Mouse (Mus musculus) limb, embryonic 15.5 days (tissue): ENCODE data around the gene Fam192a. TPM values are rescaled to one million over a fixed set of nuclear protein-coding genes. Genes with fewer than 3 reads are reported as not detected.

ENCODE experiments used
- ATAC-seq: fragments of 200-750 bp; cut with Nextera tagmentation; 2 replicates; pipeline ENCODE4 v1.8.0; 2017; ENCODE audit warnings: low read depth, moderate TSS enrichment; ENCODE audit not compliant: insufficient number of reproducible peaks, low FRiP score, low TSS enrichment
- H3K27ac ChIP-seq: fragments of 300-500 bp; sonication (generic); 2 replicates; pipeline ENCODE4 v1.5.1; 2015; ENCODE audit warnings: moderate library complexity, mild to moderate bottlenecking, inconsistent platforms
- H3K27me3 ChIP-seq: fragments of 300-500 bp; sonication (generic); 2 replicates; pipeline ENCODE4 v1.6.1; 2015; ENCODE audit warnings: inconsistent platforms
- H3K36me3 ChIP-seq: fragments of 300-500 bp; sonication (generic); 2 replicates; pipeline ENCODE4 v1.6.1; 2015; ENCODE audit warnings: inconsistent platforms
- H3K4me1 ChIP-seq: fragments of 300-500 bp; sonication (generic); 2 replicates; pipeline ENCODE4 v1.6.1; 2015; ENCODE audit warnings: inconsistent platforms
- H3K4me2 ChIP-seq: fragments of 300-500 bp; sonication (generic); 2 replicates; pipeline ENCODE4 v1.6.1; 2015; ENCODE audit warnings: mild to moderate bottlenecking, inconsistent platforms
- H3K4me3 ChIP-seq: fragments of 300-500 bp; sonication (generic); 2 replicates; pipeline ENCODE4 v1.5.1; 2015; ENCODE audit warnings: mild to moderate bottlenecking, inconsistent platforms
- H3K9ac ChIP-seq: fragments of 300-500 bp; sonication (generic); 2 replicates; pipeline ENCODE4 v1.6.1; 2015; ENCODE audit warnings: inconsistent platforms
- H3K9me3 ChIP-seq: fragments of 300-500 bp; sonication (generic); 2 replicates; pipeline ENCODE4 v1.6.1; 2016; ENCODE audit warnings: inconsistent platforms
- WGBS: fragments of 180-500 bp; shearing (Covaris S2); methylation state at CpG from one replicate; pipeline ENCODE4 v1.1.7; 2015; 5-methylcytosine and 5-hydroxymethylcytosine counted together
- polyA plus RNA-seq: library from polyadenylated mRNA; unstranded; fragments of >200 nt; fragmentation: Nextera tagmentation; extraction: Ambion mirVana; gene quantifications from 2 replicates; pipeline ENCODE4 v1.2.1, GENCODE M21; 2015

The Fam192a gene
- polyA plus RNA-seq, 1 experiment from 2014 or later, result 64.4 TPM

DNA sequence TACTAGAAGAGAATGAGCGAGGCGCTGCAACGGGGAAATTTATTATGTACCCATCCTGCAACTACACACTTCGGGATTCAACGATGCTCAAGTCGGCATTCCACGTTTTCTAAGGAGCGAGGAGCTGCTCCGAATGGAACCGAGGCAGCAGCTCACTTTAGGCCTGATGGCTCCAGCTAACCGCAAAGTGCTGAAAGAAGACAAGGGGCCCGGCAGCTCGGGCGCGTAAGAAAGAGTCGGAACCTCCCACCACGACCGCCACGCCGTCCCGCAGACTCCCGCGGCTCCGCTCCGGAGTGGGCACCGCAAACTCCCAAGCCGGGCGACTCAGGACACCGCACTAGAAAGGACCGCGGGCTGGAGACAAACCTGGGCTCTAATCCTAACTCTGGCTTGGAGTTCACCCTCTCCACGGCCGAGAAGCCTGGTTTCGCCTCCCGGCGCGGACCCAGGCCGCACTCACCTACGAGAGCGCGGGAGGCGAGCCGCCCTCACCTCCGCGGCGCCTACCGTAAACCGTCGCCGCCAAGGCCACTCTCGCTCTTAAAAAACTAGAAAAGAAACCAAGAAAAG is 677 bp downstream of the Fam192a start:
- peak overlapping the region; percentile 81 for H3K4me2 ChIP-seq
- no peaks in the 10 kb centered on the region for H3K9me3 ChIP-seq
- H3K9ac ChIP-seq, result peak overlapping the region; percentile 88
- H3K4me1 ChIP-seq, result peaks cover 21% of the 10 kb centered on the region
- peak overlapping the region; percentile 85 for H3K4me3 ChIP-seq
- H3K27ac ChIP-seq, result peak overlapping the region; percentile 94
- under 1% methylated on average over 51 of the region's 51 CpGs for WGBS
- no peaks in the 10 kb centered on the region for H3K27me3 ChIP-seq
- no peaks in the 10 kb centered on the region; the same call in 1 of the 2 replicates for H3K36me3 ChIP-seq
- peak; percentile 14; the same call in 1 of the 2 replicates for ATAC-seq

DNA sequence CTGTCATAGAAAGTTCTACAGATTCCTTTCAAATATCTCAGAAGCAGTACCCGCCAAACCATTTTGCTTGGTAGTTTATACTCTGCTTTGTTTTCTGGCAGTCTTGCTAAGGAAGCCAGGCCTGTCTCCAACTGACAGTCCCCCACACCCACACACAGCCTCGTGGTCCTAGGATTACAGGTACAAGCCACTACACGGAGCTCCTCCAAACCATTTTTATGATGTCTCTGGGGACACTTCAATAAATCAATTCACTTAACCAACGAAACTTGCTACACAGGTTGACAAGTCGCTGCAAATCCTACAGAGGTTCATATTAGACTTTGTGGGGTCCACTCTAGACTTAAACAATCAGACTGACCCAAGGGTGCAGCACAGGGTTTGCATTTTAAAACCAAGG is 1.3 kb downstream of the Fam192a start:
- Histone ChIP-seq H3K4me3 (peak overlapping the region; percentile 85), H3K36me3 (no peaks in the 10 kb centered on the region; the same call in 1 of the 2 replicates), H3K4me2 (peak overlapping the region; percentile 81), H3K27ac (peak overlapping the region; percentile 94; the same call in 1 of the 2 replicates), H3K9ac (peak overlapping the region; percentile 88), H3K4me1 (peaks cover 21% of the 10 kb centered on the region), H3K27me3 (no peaks in the 10 kb centered on the region), H3K9me3 (no peaks in the 10 kb centered on the region)
- no peak for ATAC-seq
- WGBS, result 10% methylated on average over 5 of the region's 5 CpGs

DNA sequence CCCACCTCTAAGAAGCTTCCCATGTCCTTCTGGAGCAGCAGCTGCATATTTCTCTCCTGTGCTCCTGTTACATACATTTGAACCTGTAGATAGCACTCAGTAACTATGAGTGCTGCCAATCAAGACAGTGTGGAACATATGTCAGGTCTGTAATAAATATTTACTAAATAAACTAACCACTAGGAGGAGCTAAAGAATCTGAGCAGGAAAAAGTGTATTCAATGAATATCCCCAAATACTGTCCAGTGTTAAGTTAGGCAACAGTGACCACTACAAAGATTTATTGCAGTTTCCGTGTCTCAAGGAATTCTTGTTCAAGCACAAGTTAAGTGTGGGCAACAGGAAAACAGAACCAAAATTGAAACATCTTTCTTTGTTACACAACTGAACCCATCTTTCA is 7.6 kb downstream of the Fam192a start:
- H3K36me3 ChIP-seq, result peaks cover 6% of the 10 kb centered on the region; the same call in 1 of the 2 replicates
- H3K27me3 ChIP-seq, result no peaks in the 10 kb centered on the region
- WGBS, result 63% methylated on average over 1 of the region's 1 CpGs
- 0 out of 2 replicates have a peak, but pooled peaks cover 3% of the 10 kb centered on the region for H3K4me1 ChIP-seq
- H3K9me3 ChIP-seq, result no peaks in the 10 kb centered on the region
- no peak overlapping the region for H3K27ac ChIP-seq
- H3K9ac ChIP-seq, result no peak overlapping the region
- H3K4me3 ChIP-seq, result no peak overlapping the region
- no peak for ATAC-seq
- H3K4me2 ChIP-seq, result no peak overlapping the region

DNA sequence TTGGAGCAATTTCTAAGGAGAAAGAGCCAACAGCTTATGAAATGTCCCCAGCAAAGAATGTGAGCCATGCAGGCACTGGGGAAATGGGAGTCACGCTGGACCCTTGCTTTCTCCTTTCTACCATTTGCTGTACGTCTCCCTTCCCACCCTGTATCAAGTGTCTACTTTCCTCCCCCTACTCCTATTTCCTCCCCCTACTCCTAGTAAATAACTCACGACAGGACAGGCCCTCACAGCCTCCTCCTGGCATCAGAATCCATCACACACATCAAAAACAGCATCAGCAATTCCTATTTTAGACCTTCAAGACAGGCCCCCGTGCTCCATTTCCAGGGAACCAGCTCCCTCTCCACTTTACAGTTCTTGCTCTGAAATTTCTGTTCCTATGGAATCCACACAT is 10.1 kb downstream of the Fam192a start:
- 75% methylated on average over 4 of the region's 4 CpGs for WGBS
- H3K36me3 ChIP-seq, result peaks cover 31% of the 10 kb centered on the region
- H3K27me3 ChIP-seq, result no peaks in the 10 kb centered on the region
- no peak overlapping the region for H3K27ac ChIP-seq
- H3K4me1 ChIP-seq, result no peaks in the 10 kb centered on the region
- no peak for ATAC-seq
- H3K9me3 ChIP-seq, result no peaks in the 10 kb centered on the region
- H3K9ac ChIP-seq, result no peak overlapping the region
- H3K4me3 ChIP-seq, result no peak overlapping the region
- no peak overlapping the region for H3K4me2 ChIP-seq

DNA sequence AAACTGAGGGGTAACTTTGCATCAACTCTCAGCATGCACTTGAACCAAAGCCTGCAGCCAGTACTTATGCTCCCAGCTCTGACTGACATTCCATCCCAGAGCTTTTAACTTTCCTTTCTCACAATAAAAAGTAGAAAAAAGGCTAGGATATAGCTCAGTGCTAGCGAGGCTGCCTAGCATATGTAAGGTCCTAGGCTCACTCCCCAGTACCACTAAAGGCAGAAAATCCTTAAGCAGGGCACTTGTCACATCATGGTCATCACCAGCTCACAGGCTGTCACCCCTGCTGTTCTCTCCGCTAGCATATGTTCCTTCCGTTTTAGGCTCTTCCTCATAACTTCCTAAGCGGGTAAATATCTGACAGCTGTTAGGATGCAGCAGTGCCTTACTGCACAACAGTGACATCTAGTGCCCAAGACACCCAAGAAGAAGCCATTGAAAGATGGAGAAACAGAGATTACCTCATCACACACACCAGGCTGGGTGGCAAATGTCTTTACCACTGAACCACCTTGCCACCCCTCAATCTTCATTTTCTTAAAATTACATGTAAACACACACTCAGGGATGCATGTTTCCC is 17.5 kb downstream of the Fam192a start:
- no peaks in the 10 kb centered on the region for H3K4me1 ChIP-seq
- no peaks in the 10 kb centered on the region for H3K27me3 ChIP-seq
- H3K9me3 ChIP-seq, result no peaks in the 10 kb centered on the region
- ATAC-seq, result no peak
- H3K9ac ChIP-seq, result no peak overlapping the region
- H3K4me2 ChIP-seq, result no peak overlapping the region
- no peak overlapping the region for H3K4me3 ChIP-seq
- H3K36me3 ChIP-seq, result peaks cover 92% of the 10 kb centered on the region
- H3K27ac ChIP-seq, result no peak overlapping the region
- 44% methylated on average over 4 of the region's 4 CpGs for WGBS

DNA sequence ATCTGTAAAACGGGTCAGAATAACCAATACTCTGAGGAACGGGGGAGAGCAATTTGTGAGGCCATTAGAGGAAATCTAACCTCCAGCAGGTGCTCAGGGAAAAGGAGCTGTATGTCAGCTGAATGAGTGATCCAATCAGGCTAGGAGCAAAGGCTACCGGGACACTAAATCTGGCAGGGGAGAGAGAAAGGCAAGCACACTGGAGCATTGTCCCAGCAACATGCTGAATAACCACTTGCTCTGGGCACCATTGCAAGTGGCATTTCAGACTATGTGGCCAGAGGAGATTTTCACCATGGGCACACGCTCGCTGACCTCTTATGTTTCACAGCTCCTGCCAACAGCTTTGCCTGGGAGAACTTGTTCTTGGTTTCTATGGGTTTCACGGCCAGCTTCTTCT is 19.2 kb downstream of the Fam192a start:
- no peak for ATAC-seq
- Histone ChIP-seq H3K27ac (no peak overlapping the region), H3K4me2 (no peak overlapping the region), H3K4me3 (no peak overlapping the region), H3K4me1 (no peaks in the 10 kb centered on the region), H3K36me3 (peaks cover 92% of the 10 kb centered on the region), H3K9ac (no peak overlapping the region), H3K9me3 (no peaks in the 10 kb centered on the region), H3K27me3 (no peaks in the 10 kb centered on the region)
- WGBS, result 86% methylated on average over 6 of the region's 6 CpGs

DNA sequence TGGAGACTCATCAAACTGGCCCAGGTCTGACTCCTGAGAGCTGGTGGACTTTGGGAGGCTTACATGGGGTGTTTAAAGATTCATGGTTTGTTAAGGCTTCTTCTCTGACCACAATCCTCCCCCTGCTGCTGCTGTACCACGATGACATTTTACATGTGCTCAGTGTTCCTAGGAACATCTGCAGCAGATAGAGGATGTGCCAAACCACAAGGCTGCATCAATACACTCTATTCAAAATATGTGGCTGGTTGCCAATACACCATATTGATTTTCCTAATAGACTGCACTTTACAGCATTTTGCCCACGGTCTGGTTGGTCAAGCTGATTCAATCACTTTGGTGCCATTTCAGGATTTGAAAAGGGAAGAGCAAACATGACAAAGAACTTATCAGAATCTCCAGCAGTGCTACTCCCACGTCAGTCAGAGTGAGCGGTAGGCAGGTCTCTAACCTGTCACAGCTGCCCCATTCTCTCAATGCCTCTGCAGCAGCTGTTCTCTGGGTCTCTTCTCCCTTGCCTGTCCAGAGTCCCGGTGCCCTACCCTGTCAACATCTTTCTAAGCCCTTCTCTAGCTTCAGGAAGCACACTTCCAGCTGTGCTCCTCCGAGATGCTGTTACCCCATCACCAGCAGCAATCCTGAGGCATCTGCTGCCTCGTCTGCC is 19.8 kb downstream of the Fam192a start:
- Histone ChIP-seq H3K4me3 (no peak overlapping the region), H3K4me2 (no peak overlapping the region), H3K4me1 (no peaks in the 10 kb centered on the region), H3K27ac (no peak overlapping the region), H3K9ac (no peak overlapping the region), H3K36me3 (peaks cover 92% of the 10 kb centered on the region), H3K9me3 (no peaks in the 10 kb centered on the region), H3K27me3 (no peaks in the 10 kb centered on the region)
- no peak for ATAC-seq
- WGBS, result 81% methylated on average over 7 of the region's 7 CpGs

DNA sequence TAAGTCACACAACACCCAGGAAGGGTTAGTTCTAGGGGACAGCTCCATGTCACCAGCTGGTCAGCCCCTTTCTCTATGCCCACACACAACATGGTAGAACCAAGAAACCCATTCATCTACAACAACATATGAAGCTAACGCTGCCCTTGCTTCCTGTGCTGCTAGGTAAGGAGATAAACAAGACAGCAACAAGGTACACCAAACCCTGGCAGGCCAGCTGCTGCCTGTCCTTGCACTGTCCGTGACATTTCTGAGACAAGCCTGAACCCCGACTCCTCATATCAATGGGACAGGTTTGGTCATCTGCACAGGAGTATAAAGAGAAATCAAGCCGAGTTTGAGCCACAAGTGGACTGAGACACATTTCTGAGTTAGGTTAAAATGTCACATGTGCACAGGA is 26.6 kb downstream of the Fam192a start:
- no peak overlapping the region for H3K4me2 ChIP-seq
- no peaks in the 10 kb centered on the region for H3K4me1 ChIP-seq
- H3K9me3 ChIP-seq, result no peaks in the 10 kb centered on the region
- no peak overlapping the region for H3K27ac ChIP-seq
- peaks cover 75% of the 10 kb centered on the region for H3K36me3 ChIP-seq
- H3K27me3 ChIP-seq, result no peaks in the 10 kb centered on the region
- no peak overlapping the region for H3K4me3 ChIP-seq
- WGBS, result 92% methylated on average over 4 of the region's 4 CpGs
- no peak for ATAC-seq
- H3K9ac ChIP-seq, result no peak overlapping the region

DNA sequence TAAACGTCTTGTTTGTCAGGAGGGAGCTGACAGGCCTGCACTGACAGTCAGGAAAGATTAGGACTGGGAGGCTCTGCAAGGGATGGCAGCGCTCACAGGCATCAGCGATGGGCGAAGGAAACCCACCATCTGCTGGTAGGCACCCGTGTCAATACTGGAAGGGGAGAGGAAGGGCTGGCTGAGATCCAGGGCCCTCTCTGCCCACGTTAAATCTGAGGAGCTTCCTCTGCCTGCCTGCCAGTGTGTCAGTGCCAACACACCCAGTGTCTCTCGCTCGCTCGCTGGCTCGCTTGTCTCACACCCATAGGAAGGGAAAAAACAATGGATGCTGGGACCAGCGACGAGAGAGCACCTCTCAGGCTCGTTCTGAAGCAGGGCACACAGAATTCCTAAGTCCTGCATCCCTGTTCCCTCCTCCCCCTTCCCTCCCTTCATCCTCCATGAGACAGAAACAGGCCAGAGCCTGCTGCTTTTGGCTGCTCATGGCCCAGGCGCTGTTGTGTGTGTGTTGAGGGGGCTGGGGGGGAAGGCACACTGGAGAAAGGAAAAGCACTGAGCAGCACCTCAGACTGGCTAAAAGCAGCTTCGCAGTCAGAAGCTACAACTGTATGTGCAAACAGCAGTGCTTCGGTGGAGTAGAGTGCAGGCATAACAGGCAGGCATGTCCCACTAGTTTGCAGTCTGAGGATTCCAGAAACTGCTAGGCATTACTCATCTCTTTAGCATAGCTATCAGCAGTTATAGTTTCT is 27.5 kb downstream of the Fam192a start:
- Histone ChIP-seq H3K4me2 (no peak overlapping the region), H3K4me1 (peaks cover 5% of the 10 kb centered on the region; the same call in 1 of the 2 replicates), H3K36me3 (peaks cover 69% of the 10 kb centered on the region), H3K9me3 (no peaks in the 10 kb centered on the region), H3K27me3 (no peaks in the 10 kb centered on the region), H3K27ac (no peak overlapping the region), H3K4me3 (no peak overlapping the region), H3K9ac (no peak overlapping the region)
- 89% methylated on average over 16 of the region's 16 CpGs for WGBS
- no peak for ATAC-seq

DNA sequence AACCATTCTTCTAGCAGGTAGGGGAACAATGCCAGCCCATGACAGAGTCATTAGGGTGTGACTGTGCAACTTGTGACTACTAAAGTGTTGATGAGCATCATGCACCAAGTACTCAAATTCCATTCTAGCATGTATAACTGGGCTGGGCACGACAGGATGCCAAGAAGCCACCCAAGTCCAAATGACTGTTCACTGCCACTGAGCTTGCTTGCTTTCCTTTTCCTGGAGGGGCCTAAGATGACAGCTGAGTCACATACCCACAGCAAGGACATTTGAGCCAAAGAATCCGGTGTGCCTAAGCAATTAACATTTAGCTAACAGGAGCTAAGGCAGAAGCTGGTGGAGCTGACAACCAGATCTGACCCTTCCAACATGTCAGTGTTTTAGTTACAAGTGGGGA is 29.9 kb downstream of the Fam192a start:
- H3K9ac ChIP-seq, result no peak overlapping the region
- H3K4me1 ChIP-seq, result peaks cover 10% of the 10 kb centered on the region
- no peak for ATAC-seq
- 68% methylated on average over 2 of the region's 2 CpGs for WGBS
- no peaks in the 10 kb centered on the region for H3K9me3 ChIP-seq
- no peak overlapping the region for H3K27ac ChIP-seq
- no peaks in the 10 kb centered on the region for H3K27me3 ChIP-seq
- H3K4me2 ChIP-seq, result no peak overlapping the region
- peaks cover 45% of the 10 kb centered on the region for H3K36me3 ChIP-seq
- H3K4me3 ChIP-seq, result no peak overlapping the region

DNA sequence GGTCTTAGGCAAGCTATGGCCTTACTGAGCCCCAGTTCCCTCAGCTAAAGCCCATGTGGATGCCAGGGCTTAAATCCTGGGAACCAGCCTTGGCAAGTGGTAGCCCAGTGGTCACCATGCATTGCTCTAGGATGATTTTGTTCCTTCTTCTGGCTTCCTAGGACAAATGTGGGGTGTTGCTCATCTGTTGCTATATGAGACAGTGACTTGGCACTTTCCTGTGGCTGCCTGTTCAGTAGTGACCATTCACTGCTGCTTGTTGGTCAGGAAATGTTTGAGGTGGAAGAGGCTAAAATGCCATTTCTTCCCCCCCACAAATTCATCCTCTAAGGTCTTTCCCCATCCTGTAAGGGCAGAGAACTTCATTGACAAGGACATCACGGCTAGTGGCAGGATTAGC is 32.4 kb downstream of the Fam192a start:
- Histone ChIP-seq H3K27me3 (no peaks in the 10 kb centered on the region), H3K27ac (no peak overlapping the region), H3K9me3 (no peaks in the 10 kb centered on the region), H3K9ac (no peak overlapping the region), H3K4me1 (peaks cover 14% of the 10 kb centered on the region), H3K4me2 (no peak overlapping the region), H3K36me3 (peaks cover 21% of the 10 kb centered on the region), H3K4me3 (no peak overlapping the region)
- 70% methylated on average over 1 of the region's 1 CpGs for WGBS
- ATAC-seq, result no peak

DNA sequence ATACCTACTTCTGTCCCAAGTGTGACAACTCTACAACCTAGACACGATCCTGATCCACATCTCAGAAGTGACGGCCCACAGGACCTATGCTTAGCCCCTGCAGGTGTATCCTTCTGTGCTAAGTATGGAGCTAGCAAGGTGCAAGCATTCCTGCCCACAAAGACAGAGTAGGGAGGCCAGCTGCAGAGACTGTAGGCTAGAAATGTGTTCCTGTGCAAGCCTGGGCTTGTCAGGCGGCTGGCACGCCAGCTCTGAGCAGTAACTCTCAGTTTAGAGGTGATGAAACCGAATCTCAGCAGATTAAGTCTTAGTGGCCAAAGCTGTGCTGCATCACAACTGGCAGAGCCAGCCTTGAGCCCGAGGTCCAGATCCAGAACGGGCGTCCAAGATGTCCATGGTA is 33.7 kb downstream of the Fam192a start:
- Histone ChIP-seq H3K4me1 (peaks cover 14% of the 10 kb centered on the region), H3K27me3 (no peaks in the 10 kb centered on the region), H3K36me3 (0 out of 2 replicates have a peak, but pooled peaks cover 8% of the 10 kb centered on the region), H3K9ac (no peak overlapping the region), H3K4me2 (no peak overlapping the region), H3K4me3 (no peak overlapping the region), H3K27ac (no peak overlapping the region), H3K9me3 (no peaks in the 10 kb centered on the region)
- 66% methylated on average over 8 of the region's 8 CpGs for WGBS
- ATAC-seq, result no peak
